Mouse (Mus musculus): ENCODE results near the gene Pik3c2g.
"Not testable (repeated sequence)": the region's sequence is repeated elsewhere in the genome, so short reads cannot be mapped to it uniquely, and the experiment has no call there.

Pik3c2g gene

DNA sequence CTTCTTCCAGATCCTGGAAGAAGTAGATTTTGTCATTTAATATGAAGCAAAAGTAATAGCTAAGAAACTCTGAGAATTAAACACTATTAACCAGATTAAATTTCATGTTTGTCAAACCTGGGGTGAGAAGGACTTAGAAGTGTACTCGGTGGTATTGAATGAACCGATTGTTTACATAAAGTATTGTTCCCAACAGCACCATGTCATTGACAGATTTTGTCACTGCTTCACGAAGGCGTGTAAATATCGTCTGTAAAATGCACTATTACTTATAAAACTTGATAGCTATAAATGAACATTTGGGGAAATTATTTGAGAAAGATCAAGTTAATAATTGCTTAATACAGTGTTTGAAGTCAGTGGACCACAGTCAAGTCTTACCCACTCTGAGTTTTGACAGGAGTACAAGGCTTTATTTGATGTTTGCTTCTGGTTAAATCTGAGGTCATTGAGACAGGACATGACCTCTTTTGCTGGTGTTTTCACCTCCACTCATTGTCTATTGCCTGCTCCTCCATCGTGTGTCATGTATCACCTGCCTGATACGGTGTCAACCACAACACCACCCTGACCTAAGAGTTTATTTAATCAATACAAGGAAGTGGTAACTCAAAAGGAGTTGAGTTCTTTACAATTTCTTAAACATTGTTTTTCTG is 260.0 kb downstream of the Pik3c2g start:
- no peak for DNase-seq

DNA sequence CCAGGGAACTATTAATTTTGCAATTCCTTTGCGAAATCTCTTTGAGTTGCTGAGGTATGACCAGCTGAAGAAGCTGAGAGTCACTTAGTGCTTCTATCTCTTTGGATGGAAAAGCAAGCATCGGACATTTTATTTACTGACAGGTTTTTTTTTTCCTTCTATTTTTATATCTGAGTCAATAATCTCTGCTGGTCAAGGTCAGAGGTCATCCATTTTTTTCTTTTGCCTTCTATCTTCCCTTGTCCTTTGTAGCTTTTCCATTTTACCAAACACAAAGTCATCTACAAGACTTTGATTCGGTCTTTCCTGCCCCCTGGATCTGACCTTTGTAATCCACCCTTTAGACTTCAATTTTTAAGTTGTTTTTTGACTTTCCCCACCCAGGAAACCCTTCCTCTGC is 262.9 kb downstream of the Pik3c2g start:
- no peak for DNase-seq

DNA sequence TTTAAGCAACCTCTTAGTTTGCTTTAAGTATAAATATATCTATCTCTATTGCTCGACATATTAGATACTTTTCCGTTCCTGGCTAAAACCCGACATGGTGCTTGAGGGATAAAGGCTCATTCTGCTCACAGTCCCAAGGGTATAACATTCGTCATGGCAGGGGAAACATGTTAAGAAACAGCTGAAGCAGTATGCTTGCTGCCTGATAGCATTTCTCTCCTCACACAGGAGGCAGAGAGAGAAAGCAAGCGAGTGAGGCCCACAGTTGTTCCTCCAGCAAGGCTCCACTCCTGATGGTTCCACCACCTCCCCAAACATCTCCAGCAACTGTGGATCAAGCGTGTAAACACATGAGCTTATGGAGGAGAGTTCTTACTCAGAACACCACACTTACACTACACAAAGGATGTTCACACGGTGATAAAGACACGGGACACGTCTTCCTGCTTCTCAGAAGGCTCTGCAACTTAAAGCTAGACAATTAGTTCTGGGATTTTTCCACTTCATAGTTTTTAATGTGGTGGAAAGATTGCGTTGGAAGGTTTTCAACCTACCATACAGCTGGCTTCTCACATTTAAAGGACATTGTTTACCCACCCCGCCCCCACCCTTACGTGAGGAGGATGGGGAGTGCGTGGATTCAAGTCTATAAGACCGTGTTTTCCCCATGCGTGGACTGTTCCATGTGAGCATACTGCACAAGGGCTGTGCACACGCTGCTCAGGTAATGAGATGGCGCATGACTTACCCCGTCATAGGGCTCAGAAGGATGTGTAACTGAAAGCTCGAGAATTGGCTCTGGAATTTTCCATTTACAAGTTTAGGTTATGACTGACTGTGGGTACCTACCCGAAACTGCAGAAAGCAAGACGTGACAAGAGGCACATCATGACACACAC is 264.9 kb downstream of the Pik3c2g start:
- no peak for DNase-seq

DNA sequence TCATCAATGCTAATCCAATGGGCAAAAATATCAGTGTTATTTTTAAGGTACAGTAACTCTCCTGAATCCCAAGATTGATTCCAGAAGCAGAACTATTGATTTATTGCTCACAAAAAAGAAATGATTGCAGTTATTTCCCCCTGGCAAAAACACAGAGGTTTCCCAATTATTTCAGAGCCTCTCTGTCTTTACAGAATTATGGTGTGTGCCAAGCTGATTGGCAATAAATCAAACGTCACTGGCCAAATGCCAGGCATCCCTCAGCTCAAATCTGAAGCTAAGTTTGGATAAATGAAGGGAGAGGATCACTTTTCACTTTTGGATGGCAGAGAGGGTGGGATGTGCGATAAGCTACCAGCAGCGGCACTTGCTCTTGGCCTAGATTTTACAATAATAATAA is 265.8 kb downstream of the Pik3c2g start:
- DNase-seq = no peak

DNA sequence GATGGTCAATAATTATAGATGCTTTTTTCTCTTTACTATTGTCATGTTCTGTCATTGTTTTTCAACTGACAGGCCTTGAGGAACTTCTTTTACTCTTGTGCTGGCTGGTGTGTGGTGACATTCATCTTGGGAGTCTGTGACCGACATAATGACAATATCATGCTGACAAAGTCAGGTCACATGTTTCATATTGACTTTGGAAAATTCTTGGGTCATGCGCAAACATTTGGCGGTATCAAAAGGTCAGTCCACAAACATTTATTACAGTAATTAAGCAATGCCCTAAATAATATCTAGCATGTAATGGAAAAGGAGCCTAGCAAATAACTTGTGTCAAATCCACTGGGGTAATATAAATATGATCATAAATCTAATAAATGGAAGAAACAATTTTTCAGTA is 273.1 kb downstream of the Pik3c2g start:
- DNase-seq = no peak

DNA sequence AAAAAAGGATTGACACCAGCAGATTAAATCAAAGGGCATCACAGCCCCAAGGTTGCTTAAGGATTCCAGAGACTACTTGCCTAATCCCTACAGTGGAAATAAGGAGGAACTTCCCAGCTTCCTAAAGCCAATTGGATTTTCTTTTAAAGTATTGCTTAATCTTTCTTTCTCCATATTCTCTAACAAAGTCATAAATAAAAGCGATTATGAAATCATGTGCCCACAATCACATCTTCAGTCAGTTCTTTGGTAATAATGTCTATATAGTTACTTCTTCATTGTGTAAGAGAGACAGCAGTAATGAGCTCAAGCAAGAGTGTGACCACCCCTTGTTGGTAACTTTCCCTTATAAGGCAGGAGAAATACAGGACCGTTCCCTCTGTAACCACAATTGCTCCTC is 274.5 kb downstream of the Pik3c2g start:
- DNase-seq = no peak

DNA sequence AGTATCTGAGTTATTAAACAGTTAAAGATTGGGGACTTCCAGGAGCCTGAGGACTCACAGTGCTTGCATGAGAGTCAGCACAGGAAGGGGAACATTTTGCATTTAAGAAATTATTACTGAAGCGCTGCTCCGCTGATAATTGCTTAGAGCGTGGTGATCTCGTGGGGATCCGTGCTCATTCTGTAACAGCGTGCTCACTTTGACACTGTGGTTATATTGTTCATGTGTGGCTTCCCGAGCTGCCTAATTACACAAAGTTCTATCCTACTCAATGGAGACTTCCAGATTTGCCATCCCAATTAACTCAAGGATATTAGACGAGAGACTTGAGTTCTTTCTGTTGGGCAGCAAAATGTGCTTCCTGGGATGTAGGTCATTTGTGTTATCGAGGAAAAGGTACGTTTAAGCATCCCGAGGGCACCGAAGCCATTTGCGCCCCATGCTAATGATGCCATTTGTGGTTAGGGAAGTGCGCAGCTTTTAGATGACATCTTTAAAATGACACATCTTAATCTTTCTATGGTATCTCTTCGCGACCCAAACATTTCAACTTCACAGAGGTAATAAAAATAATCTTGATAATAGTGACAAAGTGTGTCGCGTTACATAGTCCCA is 278.1 kb downstream of the Pik3c2g start:
- DNase-seq = no peak

DNA sequence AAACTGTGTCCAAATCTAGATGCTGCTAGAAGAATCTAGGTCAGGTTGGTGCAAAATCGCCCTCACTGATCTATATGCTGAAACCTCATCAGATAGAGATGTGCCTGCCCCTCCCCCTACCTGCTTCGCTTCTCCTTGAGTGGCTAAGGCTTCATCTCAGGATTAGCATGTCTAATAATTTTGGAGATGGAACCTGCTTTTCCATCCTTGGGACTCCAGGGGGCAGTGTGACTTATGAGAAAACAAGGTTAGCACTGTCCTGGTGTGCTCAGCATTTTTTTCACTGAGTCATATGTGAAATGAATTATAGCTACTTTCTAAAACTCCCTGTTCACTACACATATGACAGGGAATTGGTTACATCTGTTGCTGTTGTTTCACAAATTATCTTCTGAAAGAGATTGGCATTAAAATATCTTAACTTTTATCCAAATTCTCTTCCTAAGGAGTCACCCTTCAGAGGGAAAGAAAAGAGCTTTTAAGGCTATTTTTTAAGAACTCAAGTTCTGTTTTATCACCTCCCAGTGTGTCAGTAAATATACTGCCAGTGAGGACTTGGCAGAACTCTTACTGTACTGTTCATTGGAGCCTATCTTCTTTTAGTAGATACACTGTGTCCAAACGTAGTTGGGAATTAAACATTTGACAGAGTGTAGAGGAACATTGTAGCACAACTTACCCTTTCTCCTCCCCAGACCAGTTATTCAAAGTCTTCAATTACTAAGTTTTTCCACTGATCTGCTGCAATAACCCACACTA is 287.6 kb downstream of the Pik3c2g start:
- peak; percentile 37 for DNase-seq

DNA sequence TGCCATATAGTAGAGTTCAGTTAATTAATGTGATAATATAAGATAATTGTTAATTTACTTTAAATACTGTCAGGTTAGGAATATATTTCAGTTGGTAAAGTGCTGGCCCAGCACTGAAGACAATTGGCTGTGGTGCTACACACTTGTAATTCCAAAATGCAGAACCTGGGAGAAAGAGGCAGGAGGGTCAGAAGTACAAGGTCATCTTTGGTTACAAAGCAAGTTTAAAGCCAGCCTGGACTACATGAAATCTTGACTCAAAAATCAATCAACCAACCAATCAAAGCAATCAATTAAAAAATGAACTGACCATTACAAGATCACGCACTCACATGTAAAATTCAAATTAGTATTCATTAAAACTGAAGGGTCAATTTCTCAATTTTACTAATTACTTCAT is 289.7 kb downstream of the Pik3c2g start:
- no peak for DNase-seq

DNA sequence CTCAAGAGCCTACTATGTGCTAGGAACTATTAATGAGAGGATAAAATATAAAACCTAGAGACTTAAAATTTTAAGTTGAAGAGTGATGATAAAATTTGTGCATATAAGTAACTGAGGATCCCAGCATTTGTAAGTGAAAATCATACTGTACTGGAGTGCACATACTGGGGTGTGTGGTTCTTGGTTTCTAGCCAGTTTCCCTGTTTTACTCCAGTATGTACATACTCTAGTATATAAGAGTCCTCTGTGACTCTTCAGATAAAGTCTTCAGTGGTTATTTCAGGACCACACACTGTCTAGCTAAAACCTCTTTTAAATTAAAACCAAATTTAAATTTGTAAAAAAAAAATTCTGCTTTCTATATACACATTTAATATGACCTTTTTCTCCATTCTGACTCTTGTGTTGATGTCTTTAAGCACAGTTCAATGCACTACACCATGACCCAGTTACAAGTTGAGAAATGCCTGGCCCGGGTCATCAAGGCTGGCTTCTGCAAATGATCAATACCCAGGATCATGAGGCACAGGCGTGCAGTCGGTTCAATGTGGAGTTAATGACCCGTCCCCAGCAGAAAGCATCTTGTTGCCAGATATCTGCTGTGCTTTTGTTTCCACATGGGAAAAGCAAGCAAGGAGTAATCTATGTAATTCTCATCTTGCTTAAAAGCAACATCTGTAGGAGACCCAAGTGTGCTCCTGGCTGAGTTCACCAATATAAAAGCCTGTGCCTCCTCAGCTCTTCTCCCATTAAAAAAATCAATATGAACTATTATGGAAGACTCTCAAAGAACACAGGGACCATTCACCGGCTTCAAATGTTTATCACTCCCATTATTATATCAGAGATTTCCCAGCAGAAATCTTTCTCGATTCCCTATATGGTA is 290.7 kb downstream of the Pik3c2g start:
- no peak for DNase-seq

DNA sequence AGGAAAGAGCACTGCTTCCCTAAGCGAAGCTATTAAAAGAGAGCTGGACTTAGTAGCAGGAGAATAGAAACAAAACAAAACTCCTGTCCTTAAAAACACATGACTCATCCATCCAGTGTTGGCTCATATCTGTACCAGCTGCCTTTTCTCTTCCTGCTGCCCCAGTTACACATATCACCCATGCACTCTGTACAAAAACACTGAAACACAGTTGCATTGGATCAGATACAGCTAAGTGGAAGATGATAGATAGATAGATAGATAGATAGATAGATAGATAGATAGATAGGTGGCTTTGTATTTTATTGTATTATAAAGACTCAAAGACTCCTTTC is 291.3 kb downstream of the Pik3c2g start:
- no peak for DNase-seq

DNA sequence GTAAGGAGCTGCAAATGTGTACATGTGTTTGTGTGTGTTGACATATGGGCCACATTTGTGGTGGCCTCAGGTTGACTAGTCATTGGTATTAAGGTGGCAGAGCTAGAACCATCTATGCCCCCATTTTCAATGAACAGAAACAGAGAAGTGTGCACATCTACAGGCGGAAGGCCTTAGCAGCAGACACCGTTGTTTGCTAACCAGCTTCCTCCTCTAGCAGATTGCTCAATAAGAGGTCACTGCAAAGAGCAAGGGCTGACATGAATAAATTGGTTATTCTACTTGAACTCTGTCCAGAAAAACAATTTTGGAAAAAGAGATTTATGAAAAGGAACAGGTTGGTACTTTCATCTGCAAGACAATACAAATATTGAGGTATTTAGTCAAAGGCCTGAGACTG is 295.1 kb downstream of the Pik3c2g start:
- no peak for DNase-seq

DNA sequence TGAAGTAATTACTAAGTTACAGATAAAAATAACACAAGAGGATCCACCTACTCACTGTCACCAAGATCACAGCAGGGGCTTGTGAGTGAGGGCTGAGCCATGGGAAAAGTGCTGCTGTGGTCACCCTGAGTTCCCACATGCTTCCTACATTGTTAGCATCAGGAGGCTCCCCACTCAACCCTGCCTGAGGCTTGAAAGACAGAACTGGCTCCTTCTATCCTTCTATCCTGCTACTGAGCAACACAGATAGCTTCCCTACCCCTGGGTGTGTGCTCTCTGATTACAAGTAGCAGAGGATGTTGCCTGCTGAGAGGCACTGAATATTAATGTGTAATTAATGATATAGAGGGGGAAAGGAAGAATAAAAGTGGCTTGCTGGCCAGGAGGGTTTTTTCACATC is 300.2 kb downstream of the Pik3c2g start:
- DNase-seq = no peak

DNA sequence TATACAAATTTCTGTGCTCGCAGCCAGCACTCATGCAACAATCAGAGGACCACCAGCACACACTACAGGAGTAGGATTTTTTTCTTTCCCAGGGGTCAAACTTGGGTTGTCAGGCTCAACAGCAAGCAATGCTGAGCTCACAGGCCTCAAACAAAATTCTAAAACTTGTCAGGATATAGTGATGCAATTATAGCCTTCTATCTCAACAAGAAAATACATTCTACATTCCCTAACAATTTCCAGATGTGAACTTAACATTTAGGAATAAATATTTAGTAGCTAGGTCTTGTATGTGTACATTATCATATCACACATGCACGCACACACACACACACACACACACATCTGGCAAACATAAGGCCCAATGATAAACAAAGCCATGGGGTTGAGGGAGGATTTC is 308.6 kb downstream of the Pik3c2g start:
- no peak for DNase-seq

DNA sequence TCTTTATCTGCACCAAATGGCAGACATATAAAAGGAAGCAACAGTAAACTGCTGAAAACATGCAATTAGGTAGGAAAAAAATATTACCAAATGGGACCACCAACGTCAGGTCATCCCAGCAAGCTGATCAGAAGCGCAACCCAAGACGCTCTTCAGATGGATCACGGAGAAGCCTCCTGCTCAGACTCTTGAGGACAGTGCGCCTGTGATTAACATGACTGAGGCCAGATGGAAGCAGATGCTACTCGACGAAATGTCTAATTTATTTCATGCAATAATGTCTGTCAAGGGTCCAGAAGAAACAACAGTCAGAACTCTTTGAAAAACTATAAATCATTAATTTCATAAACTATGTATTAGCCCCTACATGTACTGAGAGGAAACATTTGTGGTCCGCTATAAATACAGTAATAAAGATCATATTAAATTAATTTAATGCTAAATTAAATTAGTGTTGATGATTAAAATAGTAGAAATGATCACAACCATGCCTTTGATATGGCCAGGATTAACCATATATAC is 312.7 kb downstream of the Pik3c2g start:
- DNase-seq = no peak

DNA sequence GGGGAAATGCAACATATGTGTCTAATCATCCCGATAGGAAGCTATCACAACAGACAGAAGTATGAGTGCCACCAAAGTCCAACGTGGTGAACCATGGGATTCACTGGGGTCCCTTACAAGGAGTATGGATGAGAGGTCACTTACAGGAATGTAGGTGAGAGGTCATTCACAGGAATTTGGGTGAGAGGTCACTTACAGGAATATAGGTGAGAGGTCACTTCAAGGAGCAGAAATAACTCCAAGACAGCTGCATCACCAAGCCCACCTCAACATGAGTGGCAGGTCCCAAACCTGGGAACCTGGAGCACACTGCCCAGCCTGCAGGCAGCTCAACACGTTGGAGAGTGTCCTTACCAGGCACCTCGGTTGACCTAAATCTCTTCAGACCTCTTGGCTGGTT is 314.8 kb downstream of the Pik3c2g start:
- DNase-seq = no peak

DNA sequence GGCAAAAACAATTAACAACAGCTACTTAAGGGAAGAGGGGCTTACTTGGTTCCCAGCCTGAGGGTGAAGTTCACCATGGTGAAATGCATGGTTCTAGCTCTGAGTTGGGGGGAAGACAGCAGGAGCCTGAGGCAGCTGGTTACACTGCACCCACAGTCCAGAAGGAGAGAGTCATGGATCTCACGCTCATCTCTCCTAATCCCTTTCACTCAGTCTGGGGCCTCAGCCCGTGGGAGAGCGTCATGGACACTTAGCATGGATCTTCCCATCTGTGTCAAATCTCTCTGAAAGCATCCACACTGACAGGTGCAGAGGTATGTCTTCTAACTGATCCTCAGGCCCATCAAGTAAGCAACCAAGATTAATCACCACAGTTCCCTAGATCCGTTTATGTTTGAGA is 320.1 kb downstream of the Pik3c2g start:
- DNase-seq = no peak

DNA sequence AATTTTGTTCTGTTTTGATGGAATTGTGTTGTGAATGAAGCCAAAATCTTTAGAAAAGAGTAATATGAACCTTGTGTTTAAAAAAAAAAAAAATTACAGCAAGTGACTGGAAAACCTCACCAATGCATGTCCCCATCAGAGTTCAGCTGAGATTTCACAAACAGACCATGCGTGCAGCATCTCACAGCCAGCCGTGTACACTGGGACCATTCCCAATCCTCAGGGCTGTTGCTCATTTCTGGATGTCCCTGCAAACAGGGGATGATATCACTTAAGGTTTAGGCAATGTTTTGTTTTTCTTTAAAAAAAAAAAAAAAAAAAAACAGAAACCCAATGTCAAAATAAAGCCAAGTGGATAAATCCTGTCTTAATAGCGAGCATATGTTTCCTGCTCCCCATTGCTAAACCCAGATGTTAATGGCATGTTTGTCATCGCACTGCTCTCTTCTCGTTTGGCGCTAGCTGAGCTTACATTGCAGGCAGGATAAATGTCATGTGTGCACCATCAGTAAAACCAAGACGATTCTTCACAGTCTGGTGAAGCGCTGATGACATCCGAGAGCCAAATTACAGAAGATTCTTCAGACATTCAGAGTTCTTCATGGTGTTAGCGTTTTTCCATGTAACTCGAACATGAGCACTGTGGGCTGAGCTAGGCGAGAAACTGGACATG is 322.1 kb downstream of the Pik3c2g start:
- DNase-seq = no peak

DNA sequence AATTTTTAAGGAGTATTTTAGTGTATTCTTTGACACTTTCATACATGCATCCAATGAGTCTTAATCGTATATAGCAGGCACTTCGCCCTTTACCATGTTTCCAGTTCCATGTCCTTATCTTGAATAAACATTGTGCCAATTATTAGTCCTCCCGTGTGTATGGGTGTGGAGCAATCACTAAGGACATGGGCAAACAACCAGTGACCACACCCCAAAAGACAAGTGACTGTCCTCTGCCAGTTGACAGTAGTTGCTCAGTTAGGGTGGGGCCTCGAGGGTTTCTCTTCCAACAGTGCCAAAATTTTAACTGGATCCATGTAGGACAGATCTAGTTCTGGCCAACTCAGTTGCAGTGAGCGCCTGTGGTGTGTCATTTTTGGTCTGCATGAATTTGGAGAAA is 341.7 kb downstream of the Pik3c2g start:
- DNase-seq = no peak

DNA sequence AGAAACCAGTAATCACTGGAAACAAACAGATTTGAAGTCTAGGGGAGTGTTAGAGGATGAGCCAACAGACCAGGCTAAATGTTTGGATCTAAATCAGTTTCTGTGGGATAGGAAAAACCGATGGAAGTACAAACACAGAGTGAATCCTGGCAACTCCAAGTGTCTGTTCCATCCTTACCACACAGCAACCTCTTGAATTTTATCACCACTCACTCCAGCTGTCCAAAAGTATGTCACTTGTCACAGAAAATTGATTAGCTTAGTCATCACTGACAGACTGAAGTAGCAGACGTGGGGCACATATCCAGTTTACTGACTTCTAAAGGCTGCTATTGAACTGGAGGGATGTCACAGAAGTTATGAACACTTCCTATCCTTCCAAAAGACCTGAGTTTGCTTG is 347.8 kb downstream of the Pik3c2g start:
- DNase-seq = no peak

DNA sequence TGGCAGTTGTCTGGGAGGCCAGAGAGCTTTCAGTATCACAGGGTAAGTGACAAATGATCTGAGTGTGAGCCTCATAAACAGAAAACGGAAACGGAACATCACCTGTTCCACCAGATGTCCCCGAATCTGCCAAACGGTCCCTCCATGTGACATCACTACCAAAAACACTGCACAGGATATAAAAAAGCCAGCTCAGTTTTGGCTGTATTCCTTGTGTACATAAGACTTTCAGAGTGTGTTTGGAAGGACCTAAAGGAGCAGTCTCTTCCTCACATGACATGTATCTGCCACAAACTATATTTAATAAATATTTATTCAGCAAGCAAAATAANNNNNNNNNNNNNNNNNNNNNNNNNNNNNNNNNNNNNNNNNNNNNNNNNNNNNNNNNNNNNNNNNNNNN is 350.6 kb downstream of the Pik3c2g start:
- not testable (repeated sequence) for DNase-seq

Measured in cerebellum, adult 9-10 months (tissue).